Mouse (Mus musculus): ENCODE data around the gene Pqbp1.

Gene Pqbp1

GRCm38 (mm10) chrX:7879819-7880218 is 19.2 kb downstream of the Pqbp1 start:
- DNase-seq (ENCODE audit: extremely low read depth, low read depth) = peak; percentile 69

GRCm38 (mm10) chrX:7878495-7878894 is 20.6 kb downstream of the Pqbp1 start:
- no peak for DNase-seq (ENCODE audit: extremely low read depth, low read depth)

DNA sequence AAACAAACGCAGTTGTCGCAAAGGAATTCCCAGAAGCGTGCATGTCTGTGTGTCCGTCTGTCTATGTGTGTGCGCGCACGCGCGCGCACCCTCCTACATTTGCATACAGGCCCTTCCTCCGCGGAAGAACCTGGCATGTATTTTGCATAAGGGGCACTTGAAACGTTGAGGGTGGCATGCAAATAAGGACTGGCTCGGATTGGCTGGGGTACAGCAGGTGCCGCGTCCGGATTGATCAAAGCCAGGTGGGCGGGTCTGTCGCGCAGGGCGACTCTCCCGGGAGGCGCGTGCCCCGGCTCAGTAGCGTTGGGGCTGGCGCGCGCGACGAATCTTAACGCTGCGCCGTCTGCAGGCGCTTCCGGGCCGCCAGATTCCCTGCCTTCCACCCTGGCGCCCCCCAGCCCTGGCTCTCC is 21.1 kb downstream of the Pqbp1 start, which contains the start of gene Pim2:
Pim2 (plus strand) TSS at position 256 of the 413 bp plus-strand sequence.
- peak; percentile 97 for DNase-seq (ENCODE audit: extremely low read depth, low read depth)

- DNase-seq (ENCODE audit: extremely low read depth, low read depth) = no peak
Observed at GRCm38 (mm10) chrX:7869826-7870225, 29.2 kb downstream of the Pqbp1 start.

DNA sequence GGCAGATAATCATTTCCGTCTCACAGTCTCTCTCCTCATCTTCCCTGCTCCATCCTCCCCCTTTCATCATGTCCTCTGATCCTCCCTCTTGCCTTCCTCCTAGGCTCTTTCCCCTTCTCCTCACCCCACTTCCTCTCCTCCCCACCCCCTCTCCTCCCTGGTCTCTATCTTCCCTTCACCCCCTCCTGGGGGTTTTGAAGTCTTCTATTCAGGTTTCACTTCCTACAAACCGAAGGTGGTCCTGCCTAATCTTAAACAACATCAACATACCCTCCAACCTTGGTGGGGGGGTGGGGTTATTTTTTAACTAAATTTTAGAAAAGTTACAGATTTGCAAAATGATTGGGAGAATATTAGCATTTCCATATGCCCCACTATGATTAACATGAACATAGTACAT is 30.6 kb downstream of the Pqbp1 start:
- DNase-seq (ENCODE audit: extremely low read depth, low read depth) = no peak

DNA sequence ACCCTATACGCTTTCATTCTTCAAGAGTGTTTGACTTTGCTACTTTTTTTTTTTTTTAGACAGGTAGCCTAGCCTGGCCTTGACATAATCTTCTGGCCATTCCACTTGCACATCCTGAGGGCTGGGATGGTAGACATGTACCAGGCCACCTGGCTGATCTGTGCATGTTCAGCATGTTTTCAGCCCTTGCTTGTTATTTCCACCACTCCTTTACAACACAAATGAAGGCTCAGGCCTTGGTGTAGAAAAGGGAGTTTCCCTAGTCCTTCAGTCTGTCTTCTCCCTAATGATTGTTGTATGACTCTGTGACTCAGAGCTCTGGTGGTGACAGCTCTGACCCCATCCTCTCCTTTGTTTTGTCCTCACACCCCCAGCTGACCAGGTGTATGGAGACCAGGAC is 31.9 kb downstream of the Pqbp1 start:
- no peak for DNase-seq (ENCODE audit: extremely low read depth, low read depth)

DNA sequence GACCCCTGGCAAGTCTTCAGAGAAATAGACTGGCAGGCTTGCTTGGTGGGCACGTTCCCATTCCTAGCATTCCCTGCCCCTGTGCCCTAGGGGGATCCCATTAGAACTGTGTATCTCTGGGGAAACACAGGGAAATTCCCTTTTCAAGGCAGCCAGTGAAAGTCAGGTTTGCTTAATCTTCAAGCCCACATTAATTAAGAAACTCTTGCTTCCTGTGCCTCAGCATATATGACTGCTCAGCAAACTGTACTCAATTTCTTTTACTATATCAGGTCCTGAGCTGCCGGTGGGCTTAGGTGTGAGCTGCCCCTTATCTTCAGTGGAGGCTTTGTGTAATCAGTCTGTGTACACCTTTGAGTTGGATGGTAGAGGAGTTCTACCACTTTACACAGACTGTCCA is 33.3 kb downstream of the Pqbp1 start:
- DNase-seq (ENCODE audit: extremely low read depth, low read depth) = no peak

DNA sequence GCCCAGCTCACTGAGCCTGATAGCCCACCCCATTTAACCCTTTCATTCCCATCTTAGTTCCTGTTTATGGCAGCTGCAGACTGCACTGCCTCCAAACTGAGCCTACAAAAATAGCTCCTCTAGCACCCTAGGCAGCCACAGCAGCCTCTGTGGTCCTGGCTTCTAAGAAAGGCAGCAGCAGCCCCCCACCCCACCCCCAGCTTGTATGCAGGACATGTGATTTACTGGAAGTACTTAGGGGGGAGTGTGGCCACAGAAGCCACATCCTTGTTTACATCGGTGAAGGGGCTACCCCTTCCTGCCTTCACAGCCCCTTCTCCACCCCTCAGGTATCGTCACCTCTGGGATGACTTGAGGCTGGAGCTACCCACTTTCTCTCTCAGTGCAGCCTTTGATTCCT is 33.7 kb downstream of the Pqbp1 start:
- DNase-seq (ENCODE audit: extremely low read depth, low read depth) = no peak

- DNase-seq (ENCODE audit: extremely low read depth, low read depth) = no peak
Observed at GRCm38 (mm10) chrX:7864551-7864950, 34.5 kb downstream of the Pqbp1 start.

DNA sequence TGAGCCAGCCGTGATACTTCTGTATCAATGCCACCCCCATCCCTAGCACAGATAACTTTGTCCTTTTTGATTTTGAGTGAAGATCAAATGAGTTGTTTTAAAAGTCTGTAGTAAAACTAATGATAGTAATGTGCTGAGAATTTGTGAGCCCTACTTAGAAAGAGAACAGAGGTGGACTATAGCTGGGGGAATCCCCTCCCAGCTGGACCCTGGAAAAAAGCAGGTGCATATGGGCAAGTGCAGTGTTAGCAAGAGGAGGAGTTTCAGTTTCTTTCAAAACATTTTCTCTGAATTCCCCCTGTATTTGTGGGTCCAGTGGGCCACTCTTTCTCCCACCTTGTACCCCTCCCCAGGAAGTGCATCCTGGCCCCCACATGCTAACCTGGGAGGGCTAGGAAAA is 35.9 kb downstream of the Pqbp1 start:
- DNase-seq (ENCODE audit: extremely low read depth, low read depth) = no peak

- no peak for DNase-seq (ENCODE audit: extremely low read depth, low read depth)
Observed at GRCm38 (mm10) chrX:7859191-7859753, 39.8 kb downstream of the Pqbp1 start.

GRCm38 (mm10) chrX:7854578-7854977 is 44.5 kb downstream of the Pqbp1 start:
- no peak for DNase-seq (ENCODE audit: extremely low read depth, low read depth)

- no peak for DNase-seq (ENCODE audit: extremely low read depth, low read depth)
Observed at GRCm38 (mm10) chrX:7847845-7848244, 51.2 kb downstream of the Pqbp1 start.

All from MEL-GATA-1-ER (cell line).